Mouse (Mus musculus): ENCODE measurements at regions not wholly inside any gene's neighbourhood (a gene's known extent, or its start where the extent isn't known, plus 50 kb on each side); places are given as distances from the start of the nearest gene placed in this dataset.

GRCm38 (mm10) chr16:93292965-93293653, 310.8 kb downstream of the Setd4 start:
- Histone ChIP-seq H3K27me3 (replicated peaks; ENCODE audit: insufficient read depth, low read length) (no peaks in the 10 kb centered on the region), H3K4me3 (ENCODE audit: low read depth, low read length) (no peak overlapping the region), H3K27ac (ENCODE audit: low read length) (peak overlapping the region; percentile 68; the same call in 1 of the 2 replicates), H3K4me1 (ENCODE audit: insufficient read depth, low read depth, low read length) (peaks cover 5% of the 10 kb centered on the region; the same call in 1 of the 2 replicates), H3K4me2 (replicated peaks; ENCODE audit: low read depth, low read length) (peak overlapping the region; percentile 45; the same call in 1 of the 2 replicates), H3K9ac (replicated peaks; ENCODE audit: low read depth) (no peak overlapping the region), H3K36me3 (ENCODE audit: insufficient read depth, low read length) (no peaks in the 10 kb centered on the region), H3K9me3 (ENCODE audit: low read length) (no peaks in the 10 kb centered on the region)
- ATAC-seq (peak; percentile 97), DNase-seq (ENCODE audit: low spot score) (peak; percentile 91)
- 17% methylated on average over 13 of the region's 13 CpGs for WGBS
- TF ChIP-seq CTCF (IDR thresholded peaks at IDR 0.05) (peak; percentile 95), EP300 (IDR thresholded peaks at IDR 0.05) (no peak)

DNA sequence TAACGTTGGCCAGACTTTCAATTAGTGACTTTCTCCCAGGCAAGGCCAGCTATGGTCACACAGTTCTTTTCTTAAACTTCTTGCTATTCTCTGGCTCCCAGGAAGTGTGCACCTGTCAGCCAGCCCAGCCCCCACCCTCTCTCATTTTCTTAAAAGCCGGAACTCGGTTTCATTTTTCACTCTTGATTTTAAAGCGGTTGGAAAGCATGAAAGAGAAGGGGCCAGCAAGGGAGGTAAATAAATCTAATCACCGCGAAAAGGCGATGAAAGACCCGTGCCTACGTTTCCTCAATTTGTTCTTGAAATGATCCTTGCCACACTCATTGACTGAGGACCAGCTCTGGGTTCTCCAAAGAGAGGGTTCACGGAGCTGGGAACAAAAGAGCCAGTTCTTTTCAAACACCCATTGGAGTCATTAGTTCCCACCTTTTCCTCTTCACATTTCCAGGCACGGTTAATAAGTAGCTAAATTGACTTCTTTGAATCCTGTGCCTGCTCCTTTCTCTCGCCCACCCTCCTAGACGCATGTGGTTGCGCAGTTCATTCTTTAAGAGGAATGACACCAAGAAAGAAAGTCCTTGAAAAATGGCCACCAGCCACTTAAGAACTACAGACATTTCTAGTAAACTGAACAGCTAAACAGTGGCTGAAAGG, 311.6 kb downstream of the Setd4 start:
- peak overlapping the region; percentile 45 for H3K4me2 ChIP-seq (replicated peaks; ENCODE audit: low read depth, low read length)
- H3K27me3 ChIP-seq (replicated peaks; ENCODE audit: insufficient read depth, low read length), result no peaks in the 10 kb centered on the region
- H3K9me3 ChIP-seq (ENCODE audit: low read length), result no peaks in the 10 kb centered on the region
- DNase-seq (ENCODE audit: low spot score) (peak; percentile 67), ATAC-seq (peak; percentile 70)
- 42% methylated on average over 14 of the region's 14 CpGs for WGBS
- peaks cover 5% of the 10 kb centered on the region; the same call in 1 of the 2 replicates for H3K4me1 ChIP-seq (ENCODE audit: insufficient read depth, low read depth, low read length)
- no peak for TF ChIP-seq EP300 (IDR thresholded peaks at IDR 0.05)
- TF ChIP-seq CTCF (IDR thresholded peaks at IDR 0.05), result no peak
- peak overlapping the region; percentile 44 for H3K27ac ChIP-seq (ENCODE audit: low read length)
- peak overlapping the region; percentile 20; the same call in 1 of the 2 replicates for H3K4me3 ChIP-seq (ENCODE audit: low read depth, low read length)
- no peaks in the 10 kb centered on the region for H3K36me3 ChIP-seq (ENCODE audit: insufficient read depth, low read length)
- no peak overlapping the region for H3K9ac ChIP-seq (replicated peaks; ENCODE audit: low read depth)

GRCm38 (mm10) chr16:93288036-93288435, 315.8 kb downstream of the Setd4 start:
- H3K27ac ChIP-seq (ENCODE audit: low read length), result no peak overlapping the region
- no peaks in the 10 kb centered on the region for H3K9me3 ChIP-seq (ENCODE audit: low read length)
- no peak overlapping the region for H3K9ac ChIP-seq (replicated peaks; ENCODE audit: low read depth)
- H3K27me3 ChIP-seq (replicated peaks; ENCODE audit: insufficient read depth, low read length), result no peaks in the 10 kb centered on the region
- no peak overlapping the region for H3K4me3 ChIP-seq (ENCODE audit: low read depth, low read length)
- no peak for DNase-seq (ENCODE audit: low spot score)
- H3K36me3 ChIP-seq (ENCODE audit: insufficient read depth, low read length), result no peaks in the 10 kb centered on the region
- ATAC-seq, result no peak
- 59% methylated on average over 3 of the region's 3 CpGs for WGBS
- H3K4me1 ChIP-seq (ENCODE audit: insufficient read depth, low read depth, low read length), result peaks cover 3% of the 10 kb centered on the region; the same call in 1 of the 2 replicates
- no peak overlapping the region for H3K4me2 ChIP-seq (replicated peaks; ENCODE audit: low read depth, low read length)
- TF ChIP-seq CTCF (IDR thresholded peaks at IDR 0.05) (no peak), EP300 (IDR thresholded peaks at IDR 0.05) (no peak)

DNA sequence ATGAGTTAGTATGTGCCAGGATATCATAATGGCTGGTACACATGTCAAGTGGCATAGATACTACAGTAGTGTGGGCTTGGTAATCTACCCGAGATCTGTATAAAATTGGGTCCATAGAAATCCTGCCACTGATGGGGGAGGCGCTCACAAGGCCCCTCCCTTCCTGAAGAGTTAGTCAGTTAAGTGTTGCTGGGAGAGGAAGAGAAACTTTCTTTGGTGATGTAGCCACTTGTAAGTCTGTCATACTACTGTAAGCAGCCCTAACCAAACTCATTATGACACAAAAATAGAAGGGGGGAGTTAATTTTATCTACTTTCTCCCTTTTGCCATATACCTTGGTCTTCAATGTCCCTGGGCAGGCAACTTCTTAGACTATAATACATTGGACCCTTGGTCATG, 316.3 kb downstream of the Setd4 start:
- H3K9ac ChIP-seq (replicated peaks; ENCODE audit: low read depth), result no peak overlapping the region
- 67% methylated on average over 2 of the region's 2 CpGs for WGBS
- H3K4me3 ChIP-seq (ENCODE audit: low read depth, low read length), result no peak overlapping the region
- H3K4me1 ChIP-seq (ENCODE audit: insufficient read depth, low read depth, low read length), result no peaks in the 10 kb centered on the region
- H3K9me3 ChIP-seq (ENCODE audit: low read length), result no peaks in the 10 kb centered on the region
- no peak overlapping the region for H3K4me2 ChIP-seq (replicated peaks; ENCODE audit: low read depth, low read length)
- no peak overlapping the region for H3K27ac ChIP-seq (ENCODE audit: low read length)
- H3K36me3 ChIP-seq (ENCODE audit: insufficient read depth, low read length), result no peaks in the 10 kb centered on the region
- H3K27me3 ChIP-seq (replicated peaks; ENCODE audit: insufficient read depth, low read length), result no peaks in the 10 kb centered on the region
- TF ChIP-seq CTCF (IDR thresholded peaks at IDR 0.05) (no peak), EP300 (IDR thresholded peaks at IDR 0.05) (no peak)
- no peak for ATAC-seq
- no peak for DNase-seq (ENCODE audit: low spot score)

DNA sequence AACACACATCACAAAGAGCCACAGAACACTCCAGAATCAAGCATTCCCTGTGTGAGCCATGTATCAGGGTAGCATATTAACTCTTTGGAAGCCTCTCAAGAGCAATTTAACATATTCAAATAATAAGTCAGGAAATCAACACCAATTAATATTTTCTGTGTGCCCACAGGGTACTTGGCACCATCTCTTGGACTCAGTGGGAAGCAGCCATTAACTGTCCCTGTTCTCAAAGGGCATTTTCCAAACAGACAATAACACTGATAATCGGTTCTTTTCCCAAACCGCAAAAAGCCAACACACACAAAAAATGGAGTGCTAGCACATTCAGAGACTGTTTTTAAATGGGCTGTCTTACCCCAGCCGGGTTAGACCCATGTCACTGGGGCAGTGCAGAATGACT, 317.0 kb downstream of the Setd4 start:
- H3K27ac ChIP-seq (ENCODE audit: low read length), result no peak overlapping the region
- H3K27me3 ChIP-seq (replicated peaks; ENCODE audit: insufficient read depth, low read length), result no peaks in the 10 kb centered on the region
- WGBS, result 71% methylated on average over 3 of the region's 3 CpGs
- H3K4me3 ChIP-seq (ENCODE audit: low read depth, low read length), result no peak overlapping the region
- H3K4me1 ChIP-seq (ENCODE audit: insufficient read depth, low read depth, low read length), result no peaks in the 10 kb centered on the region
- DNase-seq (ENCODE audit: low spot score), result no peak
- H3K4me2 ChIP-seq (replicated peaks; ENCODE audit: low read depth, low read length), result no peak overlapping the region
- H3K36me3 ChIP-seq (ENCODE audit: insufficient read depth, low read length), result no peaks in the 10 kb centered on the region
- H3K9me3 ChIP-seq (ENCODE audit: low read length), result no peaks in the 10 kb centered on the region
- no peak for TF ChIP-seq CTCF (IDR thresholded peaks at IDR 0.05)
- no peak for TF ChIP-seq EP300 (IDR thresholded peaks at IDR 0.05)
- no peak for ATAC-seq
- no peak overlapping the region for H3K9ac ChIP-seq (replicated peaks; ENCODE audit: low read depth)

DNA sequence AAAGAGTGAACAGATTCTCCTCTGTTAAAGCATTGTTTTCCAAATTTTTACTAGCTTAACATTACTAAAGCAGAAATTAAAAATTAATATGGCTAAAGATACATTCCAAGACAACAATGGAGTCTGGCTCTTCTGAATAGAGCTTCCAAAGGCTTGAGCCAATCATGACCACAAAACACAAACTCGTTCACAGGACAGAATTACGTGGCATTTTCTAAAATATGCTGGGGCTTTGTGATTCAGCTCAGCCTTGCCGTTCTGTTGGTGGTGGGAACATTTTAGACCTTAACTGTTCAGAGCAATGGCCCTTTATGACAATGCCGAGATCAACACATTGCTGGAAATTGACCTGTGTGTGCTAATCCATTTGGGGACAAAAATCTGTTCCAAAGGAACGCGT, 318.7 kb downstream of the Setd4 start:
- Histone ChIP-seq H3K4me3 (ENCODE audit: low read depth, low read length) (no peak overlapping the region), H3K36me3 (ENCODE audit: insufficient read depth, low read length) (no peaks in the 10 kb centered on the region), H3K9ac (replicated peaks; ENCODE audit: low read depth) (no peak overlapping the region), H3K27ac (ENCODE audit: low read length) (no peak overlapping the region), H3K27me3 (replicated peaks; ENCODE audit: insufficient read depth, low read length) (no peaks in the 10 kb centered on the region), H3K4me1 (ENCODE audit: insufficient read depth, low read depth, low read length) (no peaks in the 10 kb centered on the region), H3K9me3 (ENCODE audit: low read length) (no peaks in the 10 kb centered on the region), H3K4me2 (replicated peaks; ENCODE audit: low read depth, low read length) (no peak overlapping the region)
- no peak for ATAC-seq
- 96% methylated on average over 6 of the region's 6 CpGs for WGBS
- no peak for DNase-seq (ENCODE audit: low spot score)
- TF ChIP-seq CTCF (IDR thresholded peaks at IDR 0.05), result no peak
- TF ChIP-seq EP300 (IDR thresholded peaks at IDR 0.05), result no peak

Measured in lung, postnatal 0 days (tissue).